Mouse (Mus musculus) ES-E14 (cell line): ENCODE results near the gene Usp49.

Source experiments
- CHD2 ChIP-seq: IDR thresholded peaks from 2 replicates; pipeline ENCODE4 v1.6.1; 2014; ENCODE audit warnings: mild to moderate bottlenecking, low read depth, low read length, inconsistent platforms
- HCFC1 ChIP-seq: IDR thresholded peaks from 2 replicates; pipeline ENCODE4 v1.6.1; 2012; ENCODE audit warnings: low read length, inconsistent platforms, borderline replicate concordance; ENCODE audit not compliant: insufficient read depth
- MAFK ChIP-seq: IDR thresholded peaks from 2 replicates; pipeline ENCODE4 v1.6.1; 2014; ENCODE audit warnings: mild to moderate bottlenecking, low read depth, low read length, inconsistent platforms; ENCODE audit not compliant: insufficient read depth
- ZC3H11A ChIP-seq: IDR thresholded peaks from 2 replicates; pipeline ENCODE4 v1.6.1; 2012; ENCODE audit warnings: low read depth, mild to moderate bottlenecking, inconsistent platforms, low read length, borderline replicate concordance
- ZNF384 ChIP-seq: IDR thresholded peaks from 2 replicates; pipeline ENCODE4 v1.6.1; 2012; ENCODE audit warnings: low read depth, low read length, inconsistent platforms

GRCm38 (mm10) chr17:47594969-47595247 is 35.6 kb upstream of the Usp49 start:
- TF ChIP-seq MAFK (no peak), CHD2 (no peak), ZNF384 (no peak), HCFC1 (no peak), ZC3H11A (no peak)
